Mouse (Mus musculus) MEL (cell line): ENCODE data around the gene Nt5dc3.

Experiments used
- E2F4 ChIP-seq: IDR thresholded peaks from 2 replicates; pipeline ENCODE4 v1.6.1; 2011; ENCODE audit warnings: low read depth, low read length, improper control_type of control experiment, borderline replicate concordance
- POLR2A ChIP-seq, 2 experiments: IDR thresholded peaks; 2 replicates each; pipeline ENCODE4 v1.6.1; 2011 to 2012; ENCODE audit warnings: low read length in 2 of 2, mild to moderate bottlenecking in 2 of 2, control low read depth in 1 of 2, improper control_type of control experiment in 1 of 2, low read depth in 1 of 2, moderate library complexity in 1 of 2; ENCODE audit not compliant: control insufficient read depth in 1 of 2, insufficient read depth in 1 of 2, poor library complexity in 1 of 2
- RCOR1 ChIP-seq: IDR thresholded peaks from 2 replicates; pipeline ENCODE4 v1.6.1; 2012; ENCODE audit warnings: low read depth, mild to moderate bottlenecking, inconsistent platforms, low read length, improper control_type of control experiment
- ZC3H11A ChIP-seq: IDR thresholded peaks from 2 replicates; pipeline ENCODE4 v1.6.1; 2012; ENCODE audit warnings: low read depth, mild to moderate bottlenecking, inconsistent platforms, low read length, improper control_type of control experiment

DNA sequence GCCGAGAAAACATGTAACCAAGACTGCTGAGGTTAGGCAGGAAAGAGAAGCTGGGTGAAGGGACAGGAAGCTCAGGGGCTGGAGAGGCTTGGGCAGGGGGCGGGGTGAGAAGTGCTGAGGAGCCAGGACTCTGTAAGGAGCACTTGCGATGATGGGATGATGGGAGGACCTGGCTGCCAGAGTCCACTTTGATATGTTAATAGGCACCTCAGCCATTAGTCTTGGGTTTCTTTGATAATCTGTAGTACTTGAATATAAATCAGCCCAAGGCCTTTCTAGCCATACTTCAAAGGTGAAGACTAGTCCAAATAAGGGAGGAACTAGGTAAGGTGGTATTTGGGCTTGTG is 16.4 kb upstream of the Nt5dc3 start:
- no peak for TF ChIP-seq E2F4
- no peak for TF ChIP-seq POLR2A (IDR thresholded peaks at IDR 0.05; ENCODE audit: control insufficient read depth in 1 of 2, insufficient read depth in 1 of 2, low read depth in 1 of 2, low read length in 2 of 2, poor library complexity in 1 of 2)
- no peak for TF ChIP-seq RCOR1
- TF ChIP-seq ZC3H11A: no peak
